Mouse (Mus musculus) cortical plate, adult 2 months (tissue): ENCODE results near the gene Eif4e1b.

Experiments
- CTCF ChIP-seq: fragments of 200-500 bp; IDR thresholded peaks from 2 replicates; pipeline ENCODE4 v1.5.1; 2011; ENCODE audit warnings: mild to moderate bottlenecking, control low read depth, low read length; ENCODE audit not compliant: insufficient read depth; ENCODE audit errors: extremely low read depth
- POLR2A ChIP-seq: fragments of 200-500 bp; IDR thresholded peaks from 2 replicates; pipeline ENCODE4 v1.6.1; 2011; ENCODE audit warnings: mild to moderate bottlenecking, low read length, control low read depth; ENCODE audit not compliant: insufficient read depth; ENCODE audit errors: extremely low read depth

DNA sequence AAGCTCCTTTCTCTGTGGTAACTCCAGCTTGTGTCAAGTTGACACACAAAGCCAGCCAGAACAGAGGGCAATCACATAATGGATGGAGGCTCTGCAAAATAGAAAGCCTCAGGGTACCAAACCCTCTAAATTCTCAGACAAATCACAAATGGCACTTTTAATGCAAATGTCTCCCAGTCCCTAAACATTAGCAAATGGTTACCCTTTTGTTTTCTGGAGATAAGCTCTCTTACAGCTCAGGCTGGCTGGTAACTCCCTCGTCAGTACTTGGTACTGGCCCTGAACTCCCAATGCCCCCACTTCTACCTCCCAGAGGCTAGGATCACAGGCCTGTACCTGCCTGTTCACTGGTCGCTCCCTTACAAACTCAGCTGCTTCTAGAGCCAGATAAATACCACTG, 563 bp upstream of the Eif4e1b start:
- TF ChIP-seq POLR2A (no peak), CTCF (no peak)
